Mouse (Mus musculus): Measurements from ENCODE around the gene Plcb4. TPM values are rescaled to one million over a fixed set of nuclear protein-coding genes. Genes with fewer than 3 reads are reported as not detected.
"Not testable (repeated sequence)": the region's sequence is repeated elsewhere in the genome, so short reads cannot be mapped to it uniquely, and the experiment has no call there.

Gene Plcb4
- polyA plus RNA-seq, 1 experiment from 2014 or later: 26.0 TPM

GRCm38 (mm10) chr2:135738022-135738780, 79.4 kb downstream of the Plcb4 start:
- H3K36me3 ChIP-seq; ATAC-seq (ENCODE audit: extremely low read depth, insufficient number of reproducible peaks, low FRiP score, low TSS enrichment); H3K9ac ChIP-seq; H3K27ac ChIP-seq (replicated peaks); H3K4me3 ChIP-seq; H3K9me3 ChIP-seq; H3K4me2 ChIP-seq; H3K27me3 ChIP-seq (replicated peaks): not testable (repeated sequence)
- WGBS: 68% methylated on average over 7 of the region's 7 CpGs
- peaks cover 41% of the 10 kb centered on the region for H3K4me1 ChIP-seq

GRCm38 (mm10) chr2:135738950-135739349, 80.1 kb downstream of the Plcb4 start:
- no peak overlapping the region for H3K27ac ChIP-seq (replicated peaks)
- no peaks in the 10 kb centered on the region for H3K36me3 ChIP-seq
- no peak overlapping the region for H3K4me2 ChIP-seq
- H3K4me1 ChIP-seq: peaks cover 48% of the 10 kb centered on the region
- H3K27me3 ChIP-seq (replicated peaks): no peaks in the 10 kb centered on the region
- 57% methylated on average over 1 of the region's 1 CpGs for WGBS
- no peak overlapping the region for H3K9ac ChIP-seq
- no peak overlapping the region for H3K4me3 ChIP-seq
- ATAC-seq (ENCODE audit: extremely low read depth, insufficient number of reproducible peaks, low FRiP score, low TSS enrichment): no peak
- no peaks in the 10 kb centered on the region for H3K9me3 ChIP-seq

- H3K36me3 ChIP-seq: no peaks in the 10 kb centered on the region
- no peak overlapping the region for H3K4me3 ChIP-seq
- no peaks in the 10 kb centered on the region for H3K27me3 ChIP-seq (replicated peaks)
- no peak overlapping the region for H3K9ac ChIP-seq
- ATAC-seq (ENCODE audit: extremely low read depth, insufficient number of reproducible peaks, low FRiP score, low TSS enrichment): no peak
- H3K9me3 ChIP-seq: 0 out of 2 replicates have a peak, but pooled peaks cover 5% of the 10 kb centered on the region
- peak overlapping the region; percentile 60 for H3K27ac ChIP-seq (replicated peaks)
- 54% methylated on average over 10 of the region's 10 CpGs for WGBS
- no peak overlapping the region for H3K4me2 ChIP-seq
- peaks cover 39% of the 10 kb centered on the region for H3K4me1 ChIP-seq
Measured at GRCm38 (mm10) chr2:135742954-135743700, 84.3 kb downstream of the Plcb4 start.

GRCm38 (mm10) chr2:135744711-135745110, 85.9 kb downstream of the Plcb4 start:
- Histone ChIP-seq H3K9ac (0 out of 2 replicates have a peak overlapping the region, but pooled peaks have one; percentile 10), H3K27me3 (replicated peaks) (no peaks in the 10 kb centered on the region), H3K36me3 (no peaks in the 10 kb centered on the region), H3K4me2 (peak overlapping the region; percentile 40), H3K4me3 (no peak overlapping the region), H3K4me1 (peaks cover 50% of the 10 kb centered on the region), H3K27ac (replicated peaks) (no peak overlapping the region), H3K9me3 (0 out of 2 replicates have a peak, but pooled peaks cover 5% of the 10 kb centered on the region)
- no peak for ATAC-seq (ENCODE audit: extremely low read depth, insufficient number of reproducible peaks, low FRiP score, low TSS enrichment)
- 56% methylated on average over 8 of the region's 8 CpGs for WGBS

- Histone ChIP-seq H3K9ac (no peak overlapping the region), H3K4me1 (peaks cover 55% of the 10 kb centered on the region), H3K9me3 (0 out of 2 replicates have a peak, but pooled peaks cover 5% of the 10 kb centered on the region), H3K4me2 (peak overlapping the region; percentile 40), H3K27ac (replicated peaks) (no peak overlapping the region), H3K27me3 (replicated peaks) (no peaks in the 10 kb centered on the region), H3K4me3 (no peak overlapping the region), H3K36me3 (no peaks in the 10 kb centered on the region)
- WGBS: 50% methylated on average over 7 of the region's 7 CpGs
- ATAC-seq (ENCODE audit: extremely low read depth, insufficient number of reproducible peaks, low FRiP score, low TSS enrichment): no peak
Measured at GRCm38 (mm10) chr2:135745126-135745525, 86.3 kb downstream of the Plcb4 start.

- peaks cover 50% of the 10 kb centered on the region for H3K4me1 ChIP-seq
- H3K27me3 ChIP-seq (replicated peaks): no peaks in the 10 kb centered on the region
- no peak overlapping the region for H3K4me3 ChIP-seq
- 52% methylated on average over 5 of the region's 5 CpGs for WGBS
- no peak overlapping the region for H3K4me2 ChIP-seq
- H3K36me3 ChIP-seq: no peaks in the 10 kb centered on the region
- ATAC-seq (ENCODE audit: extremely low read depth, insufficient number of reproducible peaks, low FRiP score, low TSS enrichment): no peak
- peak overlapping the region; percentile 19; the same call in 1 of the 2 replicates for H3K9ac ChIP-seq
- 0 out of 2 replicates have a peak overlapping the region, but pooled peaks have one; percentile 0 for H3K27ac ChIP-seq (replicated peaks)
- 0 out of 2 replicates have a peak, but pooled peaks cover 5% of the 10 kb centered on the region for H3K9me3 ChIP-seq
Measured at GRCm38 (mm10) chr2:135748441-135748840, 89.6 kb downstream of the Plcb4 start.

GRCm38 (mm10) chr2:135749606-135750005, 90.8 kb downstream of the Plcb4 start:
- Histone ChIP-seq H3K27ac (replicated peaks) (no peak overlapping the region), H3K4me2 (no peak overlapping the region), H3K9me3 (0 out of 2 replicates have a peak, but pooled peaks cover under 1% of the 10 kb centered on the region), H3K36me3 (no peaks in the 10 kb centered on the region), H3K9ac (no peak overlapping the region), H3K4me1 (peaks cover 41% of the 10 kb centered on the region), H3K27me3 (replicated peaks) (no peaks in the 10 kb centered on the region), H3K4me3 (no peak overlapping the region)
- WGBS: 73% methylated on average over 15 of the region's 15 CpGs
- ATAC-seq (ENCODE audit: extremely low read depth, insufficient number of reproducible peaks, low FRiP score, low TSS enrichment): no peak

GRCm38 (mm10) chr2:135750748-135751147, 91.9 kb downstream of the Plcb4 start:
- ATAC-seq (ENCODE audit: extremely low read depth, insufficient number of reproducible peaks, low FRiP score, low TSS enrichment): no peak
- Histone ChIP-seq H3K4me1 (peaks cover 40% of the 10 kb centered on the region), H3K36me3 (no peaks in the 10 kb centered on the region), H3K9ac (no peak overlapping the region), H3K27ac (replicated peaks) (no peak overlapping the region), H3K9me3 (no peaks in the 10 kb centered on the region), H3K27me3 (replicated peaks) (no peaks in the 10 kb centered on the region), H3K4me3 (no peak overlapping the region), H3K4me2 (no peak overlapping the region)
- WGBS: 53% methylated on average over 5 of the region's 5 CpGs

- WGBS: 75% methylated on average over 5 of the region's 5 CpGs
- H3K9ac ChIP-seq: no peak overlapping the region
- no peak overlapping the region for H3K4me2 ChIP-seq
- H3K36me3 ChIP-seq: no peaks in the 10 kb centered on the region
- H3K27ac ChIP-seq (replicated peaks): no peak overlapping the region
- H3K27me3 ChIP-seq (replicated peaks): no peaks in the 10 kb centered on the region
- peaks cover 22% of the 10 kb centered on the region for H3K4me1 ChIP-seq
- H3K9me3 ChIP-seq: no peaks in the 10 kb centered on the region
- H3K4me3 ChIP-seq: no peak overlapping the region
- ATAC-seq (ENCODE audit: extremely low read depth, insufficient number of reproducible peaks, low FRiP score, low TSS enrichment): no peak; the same call in 1 of the 2 replicates
Measured at GRCm38 (mm10) chr2:135755792-135756191, 97.0 kb downstream of the Plcb4 start.

- peaks cover 31% of the 10 kb centered on the region for H3K4me1 ChIP-seq
- H3K27ac ChIP-seq (replicated peaks): no peak overlapping the region
- 87% methylated on average over 3 of the region's 3 CpGs for WGBS
- ATAC-seq (ENCODE audit: extremely low read depth, insufficient number of reproducible peaks, low FRiP score, low TSS enrichment): no peak
- H3K4me3 ChIP-seq: no peak overlapping the region
- no peaks in the 10 kb centered on the region for H3K27me3 ChIP-seq (replicated peaks)
- H3K36me3 ChIP-seq: no peaks in the 10 kb centered on the region
- H3K9me3 ChIP-seq: no peaks in the 10 kb centered on the region
- no peak overlapping the region for H3K9ac ChIP-seq
- no peak overlapping the region for H3K4me2 ChIP-seq
Measured at GRCm38 (mm10) chr2:135757478-135757877, 98.7 kb downstream of the Plcb4 start.

- H3K4me2 ChIP-seq: no peak overlapping the region
- no peaks in the 10 kb centered on the region for H3K36me3 ChIP-seq
- peaks cover 44% of the 10 kb centered on the region for H3K4me1 ChIP-seq
- no peaks in the 10 kb centered on the region for H3K9me3 ChIP-seq
- H3K27ac ChIP-seq (replicated peaks): no peak overlapping the region
- H3K4me3 ChIP-seq: no peak overlapping the region
- no peaks in the 10 kb centered on the region for H3K27me3 ChIP-seq (replicated peaks)
- H3K9ac ChIP-seq: no peak overlapping the region
- WGBS: 77% methylated on average over 6 of the region's 6 CpGs
- ATAC-seq (ENCODE audit: extremely low read depth, insufficient number of reproducible peaks, low FRiP score, low TSS enrichment): no peak
Measured at GRCm38 (mm10) chr2:135759499-135760095, 100.8 kb downstream of the Plcb4 start.
